Mouse (Mus musculus) liver, embryonic 15.5 days (tissue): Measurements from ENCODE around the gene Gm14139. TPM values are rescaled to one million over a fixed set of nuclear protein-coding genes. Genes with fewer than 3 reads are reported as not detected.

ENCODE experiments used
- polyA plus RNA-seq: library from polyadenylated mRNA; unstranded; fragments of >200 nt; fragmentation: Nextera tagmentation; extraction: Ambion mirVana; gene quantifications from 2 replicates; pipeline ENCODE4 v1.2.1, GENCODE M21; 2015

The Gm14139 gene
- polyA plus RNA-seq, 1 experiment from 2014 or later: not detected

Other genes with a start within 250 kb of the Gm14139 start
- gene Zfp120, start 45.0 kb upstream of the Gm14139 start, polyA plus RNA-seq: 2.7 and 3.1 TPM in 2 replicates
- not detected in 2 replicates for gene Gm10770, start 2.1 kb upstream of the Gm14139 start, polyA plus RNA-seq
- 0.92 and 1.1 TPM in 2 replicates for gene Zfp937, start 36.3 kb downstream of the Gm14139 start, polyA plus RNA-seq
- 1.0 and 1.4 TPM in 2 replicates for gene Gm21994, start 73.8 kb downstream of the Gm14139 start, polyA plus RNA-seq
- not detected in 2 replicates for gene Gm14124, start 75.8 kb downstream of the Gm14139 start, polyA plus RNA-seq
- 0.68 and 0.89 TPM in 2 replicates for gene Gm10130, start 141.9 kb downstream of the Gm14139 start, polyA plus RNA-seq
- 0.79 and 1.1 TPM in 2 replicates for gene 3300002I08Rik, start 181.0 kb downstream of the Gm14139 start, polyA plus RNA-seq